Mouse (Mus musculus) stomach, postnatal 0 days (tissue): ENCODE measurements around the gene Olfr1497. TPM values are rescaled to one million over a fixed set of nuclear protein-coding genes. Genes with fewer than 3 reads are reported as not detected.

Source experiments
- ATAC-seq: fragments of 200-750 bp; cut with Nextera tagmentation; 2 replicates; pipeline ENCODE4 v1.8.0; 2017; ENCODE audit not compliant: low FRiP score, low TSS enrichment
- DNase-seq: peaks from one replicate; pipeline ENCODE4 v3.0.0-alpha.2; 2016; ENCODE audit warnings: low spot score
- H3K27ac ChIP-seq: fragments of 300-500 bp; sonication (generic); replicated peaks from 2 replicates; pipeline ENCODE4 v1.5.1; 2014; ENCODE audit warnings: mild to moderate bottlenecking, control low read depth
- H3K27me3 ChIP-seq: fragments of 300-500 bp; sonication (generic); 2 replicates; pipeline ENCODE4 v1.6.1; 2014; ENCODE audit warnings: low read length; ENCODE audit not compliant: control insufficient read depth, insufficient read depth
- H3K36me3 ChIP-seq: fragments of 300-500 bp; sonication (generic); 2 replicates; pipeline ENCODE4 v1.6.1; 2014; ENCODE audit warnings: low read length, mixed read lengths; ENCODE audit not compliant: control insufficient read depth, insufficient read depth
- H3K4me1 ChIP-seq: fragments of 300-500 bp; sonication (generic); replicated peaks from 2 replicates; pipeline ENCODE4 v1.6.1; 2014; ENCODE audit warnings: antibody characterized with exemption; ENCODE audit not compliant: control insufficient read depth, insufficient read depth
- H3K4me2 ChIP-seq: fragments of 300-500 bp; sonication (generic); replicated peaks from 2 replicates; pipeline ENCODE4 v1.6.1; 2014; ENCODE audit warnings: low read depth, mild to moderate bottlenecking, control low read depth, moderate library complexity
- H3K4me3 ChIP-seq: fragments of 300-500 bp; sonication (generic); 2 replicates; pipeline ENCODE4 v1.5.1; 2014; ENCODE audit warnings: low read depth, low read length, control low read depth
- H3K9ac ChIP-seq: fragments of 300-500 bp; sonication (generic); 2 replicates; pipeline ENCODE4 v1.6.1; 2014; ENCODE audit warnings: mild to moderate bottlenecking, low read length, control low read depth, mixed read lengths
- H3K9me3 ChIP-seq: fragments of 300-500 bp; sonication (generic); 2 replicates; pipeline ENCODE4 v1.6.1; 2016; ENCODE audit warnings: low read length; ENCODE audit not compliant: control insufficient read depth
- CTCF ChIP-seq: IDR thresholded peaks from 2 replicates; pipeline ENCODE4 v1.5.1; 2016; ENCODE audit warnings: antibody characterized with exemption, low read depth, mild to moderate bottlenecking, moderate library complexity
- EP300 ChIP-seq: optimal IDR thresholded peaks from 2 replicates; pipeline ENCODE3; 2016; ENCODE audit warnings: antibody characterized with exemption
- WGBS: fragments of 180-500 bp; shearing (Covaris S2); extraction: QIAGEN DNeasy Blood & Tissue Kit; methylation state at CpG from one replicate; pipeline ENCODE4 v1.1.7; 2014; 5-methylcytosine and 5-hydroxymethylcytosine counted together
- polyA plus RNA-seq: library from polyadenylated mRNA; unstranded; fragments of >200 nt; fragmentation: Nextera tagmentation; extraction: Ambion mirVana; gene quantifications from 2 replicates; pipeline ENCODE4 v1.2.1, GENCODE M21; 2015

Olfr1497 gene
- polyA plus RNA-seq: not detected in 2 replicates

DNA sequence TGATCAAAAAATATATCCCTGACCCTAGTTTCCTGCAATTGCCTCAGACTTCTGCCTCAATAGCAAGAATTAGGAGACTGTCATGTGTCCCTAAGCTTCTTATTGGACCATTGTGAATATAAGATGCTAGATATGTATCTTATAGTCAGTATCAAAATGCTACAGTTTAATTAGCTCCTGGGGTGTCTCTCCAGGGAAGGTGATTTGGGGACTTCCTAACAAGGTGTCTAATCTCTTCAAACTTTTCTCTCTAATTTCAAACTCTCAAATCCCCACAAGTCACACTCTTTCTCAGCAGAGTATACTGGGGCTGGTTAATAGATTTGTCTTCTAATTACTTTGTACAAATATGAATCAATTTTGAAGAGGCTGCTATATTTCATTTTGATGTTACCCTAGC, at the start of gene Olfr1497:
TSS of gene Olfr1497 (minus strand) at position 101 of the 400 bp plus-strand sequence.
- Histone ChIP-seq H3K9ac (no peak within 1 kb of the TSS), H3K4me3 (no peak within 1 kb of the TSS)

DNA sequence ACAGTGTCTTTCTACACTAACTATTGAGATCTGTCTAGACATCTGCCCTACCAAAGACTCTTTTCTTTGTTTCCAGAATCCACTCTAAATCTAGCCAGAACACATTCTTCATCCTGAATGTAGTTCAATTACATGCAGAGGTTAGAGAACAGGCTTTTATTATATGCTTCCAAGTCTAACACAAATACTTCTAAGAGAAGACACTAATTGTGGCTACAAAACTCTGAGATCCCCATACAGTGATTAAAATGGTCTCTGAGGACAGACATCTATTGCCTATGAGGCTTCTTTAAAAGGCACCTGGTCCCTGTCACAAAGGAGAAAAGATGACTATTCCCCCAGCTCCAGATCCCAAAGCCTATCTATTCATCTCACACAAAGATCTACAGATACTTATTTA, 32.4 kb upstream of the Olfr1497 start, which contains the start of gene Olfr1500:
TSS of gene Olfr1500 (minus strand) at position 101 of the 400 bp plus-strand sequence.
- Histone ChIP-seq H3K9ac (no peak within 1 kb of the TSS), H3K27ac (no peak within 1 kb of the TSS), H3K4me1 (no peaks in the 10 kb centered on the region), H3K36me3 (no peaks in the 10 kb centered on the region), H3K4me2 (no peak within 1 kb of the TSS), H3K27me3 (no peaks in the 10 kb centered on the region), H3K9me3 (no peaks in the 10 kb centered on the region), H3K4me3 (no peak within 1 kb of the TSS)
- no peak for DNase-seq
- no peak for ATAC-seq
- TF ChIP-seq EP300 (no peak), CTCF (no peak)

More for the DNA sequence above, at the start of gene Olfr1497:
- no peaks in the 10 kb centered on the region for H3K36me3 ChIP-seq
- H3K27me3 ChIP-seq: no peaks in the 10 kb centered on the region
- DNase-seq (no peak), ATAC-seq (no peak)
- H3K4me2 ChIP-seq: no peak within 1 kb of the TSS
- TF ChIP-seq CTCF (no peak), EP300 (no peak)
- H3K9me3 ChIP-seq: no peaks in the 10 kb centered on the region
- no peak within 1 kb of the TSS for H3K27ac ChIP-seq
- H3K4me1 ChIP-seq: no peaks in the 10 kb centered on the region

DNA sequence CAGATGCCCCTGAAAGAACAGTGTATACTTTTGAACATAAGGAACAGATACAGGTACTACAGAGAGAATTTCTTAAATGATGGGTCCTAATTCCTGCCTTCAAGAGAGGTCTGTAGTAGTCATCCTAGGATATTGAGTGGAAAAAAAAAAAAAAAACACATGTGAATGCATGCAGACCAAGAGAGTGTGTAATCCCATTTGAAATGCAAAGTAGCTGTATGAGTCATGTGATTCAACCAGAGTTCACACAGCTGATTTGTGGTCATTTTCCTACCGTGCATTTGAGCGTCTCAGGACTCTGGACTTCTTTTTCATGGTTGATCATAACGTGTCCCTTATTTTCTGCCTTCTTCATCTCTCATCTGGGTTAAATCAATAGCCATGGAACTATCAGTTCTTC, 30.4 kb upstream of the Olfr1497 start:
- TF ChIP-seq EP300 (no peak), CTCF (no peak)
- WGBS: 76% methylated on average over 3 of the region's 3 CpGs
- no peaks in the 10 kb centered on the region for H3K9me3 ChIP-seq
- no peak for ATAC-seq
- no peaks in the 10 kb centered on the region for H3K36me3 ChIP-seq
- no peak overlapping the region for H3K4me2 ChIP-seq
- H3K9ac ChIP-seq: no peak overlapping the region
- no peaks in the 10 kb centered on the region for H3K4me1 ChIP-seq
- no peaks in the 10 kb centered on the region for H3K27me3 ChIP-seq
- no peak overlapping the region for H3K4me3 ChIP-seq
- no peak overlapping the region for H3K27ac ChIP-seq
- DNase-seq: no peak

DNA sequence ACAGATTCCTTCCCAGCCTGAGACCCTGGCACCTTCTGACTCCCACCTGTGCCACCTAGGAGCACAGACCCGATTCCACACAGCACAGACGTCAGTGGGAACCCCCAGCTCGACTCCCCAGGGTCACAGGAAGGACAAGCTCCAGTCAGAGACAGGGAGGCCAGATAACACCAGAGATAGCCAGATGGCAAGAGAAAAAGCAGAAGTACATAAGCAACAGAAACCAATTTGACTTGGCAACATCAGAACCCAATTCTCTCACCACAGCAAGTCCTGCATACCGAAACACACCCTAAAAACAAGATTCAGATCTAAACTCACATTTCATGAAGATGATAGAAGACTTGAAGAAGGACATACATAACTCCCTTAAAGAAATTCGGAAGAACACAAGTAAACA, 22.8 kb upstream of the Olfr1497 start:
- no peak for DNase-seq
- Histone ChIP-seq H3K4me2 (no peak overlapping the region), H3K9me3 (no peaks in the 10 kb centered on the region), H3K9ac (no peak overlapping the region), H3K36me3 (no peaks in the 10 kb centered on the region), H3K4me1 (no peaks in the 10 kb centered on the region), H3K27me3 (no peaks in the 10 kb centered on the region), H3K27ac (no peak overlapping the region), H3K4me3 (no peak overlapping the region)
- TF ChIP-seq CTCF: no peak
- TF ChIP-seq EP300: no peak
- no peak for ATAC-seq
- WGBS: 57% methylated on average over 5 of the region's 5 CpGs

DNA sequence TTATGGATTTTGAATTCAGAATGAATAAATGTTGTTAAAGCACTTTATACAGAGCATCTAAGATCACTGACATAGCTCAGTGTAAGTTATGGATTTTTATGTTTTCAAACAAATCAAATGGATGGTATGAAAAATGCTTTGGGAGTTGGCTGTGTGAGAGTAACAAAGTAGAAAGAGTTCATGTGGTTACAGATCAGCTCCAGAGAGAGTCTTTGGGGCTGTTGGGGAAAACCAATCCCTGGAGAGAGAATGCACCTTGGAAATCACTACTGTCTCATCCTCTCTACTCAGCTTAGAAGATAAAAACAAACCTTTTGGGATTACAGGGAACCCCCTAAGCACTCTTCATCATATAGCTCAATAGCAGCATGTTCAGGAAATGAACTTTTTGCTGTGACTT, 21.3 kb upstream of the Olfr1497 start, which contains the start of gene Olfr1499:
TSS of gene Olfr1499 (minus strand) at position 101 of the 400 bp plus-strand sequence.
- ATAC-seq (no peak), DNase-seq (no peak)
- Histone ChIP-seq H3K27ac (no peak within 1 kb of the TSS), H3K27me3 (no peaks in the 10 kb centered on the region), H3K4me3 (no peak within 1 kb of the TSS), H3K4me1 (no peaks in the 10 kb centered on the region), H3K4me2 (no peak within 1 kb of the TSS), H3K9ac (no peak within 1 kb of the TSS), H3K9me3 (no peaks in the 10 kb centered on the region), H3K36me3 (no peaks in the 10 kb centered on the region)
- TF ChIP-seq EP300 (no peak), CTCF (no peak)

DNA sequence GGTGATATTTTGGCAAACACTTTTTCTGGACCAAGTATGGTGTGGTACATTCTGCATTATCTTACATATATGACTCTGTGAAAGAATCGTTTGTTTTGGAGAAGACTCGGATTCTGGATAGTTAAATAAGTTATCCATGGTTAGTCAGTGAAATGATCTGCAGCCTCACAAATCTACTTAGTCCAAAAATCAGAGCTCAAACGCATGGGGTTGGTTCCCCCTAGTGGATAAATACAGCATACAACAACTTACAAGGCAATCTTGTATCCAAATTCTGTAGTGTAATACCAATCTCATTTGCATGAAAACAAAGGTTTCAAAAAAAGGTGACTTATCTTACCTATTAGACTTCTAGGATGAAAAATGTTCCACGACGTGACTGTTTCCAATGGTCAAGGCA, 20.8 kb upstream of the Olfr1497 start:
- Histone ChIP-seq H3K4me3 (no peak overlapping the region), H3K4me2 (no peak overlapping the region), H3K27me3 (no peaks in the 10 kb centered on the region), H3K27ac (no peak overlapping the region), H3K36me3 (no peaks in the 10 kb centered on the region), H3K9ac (no peak overlapping the region), H3K9me3 (no peaks in the 10 kb centered on the region), H3K4me1 (no peaks in the 10 kb centered on the region)
- DNase-seq: no peak
- no peak for ATAC-seq
- WGBS: 25% methylated on average over 5 of the region's 5 CpGs
- TF ChIP-seq CTCF (peak; percentile 60), EP300 (no peak)
